Mouse (Mus musculus) urinary bladder, postnatal 10 days (tissue): ENCODE results near the gene Nme3.

Experiments
- DNase-seq: peaks from one replicate; pipeline ENCODE4 v3.0.0; 2022; ENCODE audit warnings: low spot score

Nme3 gene

GRCm38 (mm10) chr17:24881738-24882440 is 14.4 kb upstream of the Nme3 start:
- DNase-seq = no peak

GRCm38 (mm10) chr17:24884391-24884790 is 11.9 kb upstream of the Nme3 start:
- no peak for DNase-seq

GRCm38 (mm10) chr17:24885356-24886133 is 10.8 kb upstream of the Nme3 start:
- DNase-seq = no peak

DNA sequence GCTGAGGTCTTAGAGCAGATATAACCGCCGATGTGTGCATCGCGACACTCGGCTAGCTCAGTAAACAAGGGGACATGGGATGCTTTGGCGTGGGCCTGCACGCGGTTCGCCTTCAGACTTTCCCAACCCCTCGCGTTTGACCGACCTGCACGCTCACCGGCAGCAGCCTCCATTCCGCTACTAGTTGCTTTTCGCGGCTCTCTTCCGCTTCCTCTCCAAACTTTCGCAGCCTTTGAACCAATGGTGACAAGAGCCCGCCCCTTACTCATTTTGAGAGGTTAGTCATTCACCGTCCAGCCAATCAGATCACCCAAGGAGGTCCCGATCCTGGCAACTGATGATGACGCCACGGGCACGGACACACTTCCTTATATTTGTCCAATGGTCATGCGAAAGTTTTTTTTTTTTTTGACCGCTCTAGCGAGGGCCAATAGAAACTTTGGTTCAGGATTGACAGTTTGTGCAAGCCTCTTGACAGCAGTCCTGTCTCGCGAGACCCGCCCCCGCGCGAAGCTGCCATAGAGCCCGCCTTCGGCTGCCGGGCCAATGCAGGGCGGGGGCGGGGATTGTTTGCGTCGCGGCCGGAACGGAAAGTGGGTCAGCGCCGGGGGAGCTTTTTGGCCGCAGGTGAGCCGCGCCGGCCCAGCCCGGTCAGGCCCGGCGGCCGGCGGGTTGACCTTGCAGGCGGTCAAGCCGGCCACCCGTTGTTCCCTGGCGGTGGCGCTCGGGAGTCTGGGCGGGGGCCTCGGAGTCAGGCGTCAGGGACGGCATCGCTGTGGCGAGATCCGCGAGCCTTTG is 10.0 kb upstream of the Nme3 start, which contains the start of the genes Nubp2 and Spsb3:
TSS of gene Nubp2 (minus strand) at position 216 of the 798 bp plus-strand sequence.
TSS of gene Spsb3 (plus strand) at position 510 of the 798 bp plus-strand sequence.
- DNase-seq = peak; percentile 93

DNA sequence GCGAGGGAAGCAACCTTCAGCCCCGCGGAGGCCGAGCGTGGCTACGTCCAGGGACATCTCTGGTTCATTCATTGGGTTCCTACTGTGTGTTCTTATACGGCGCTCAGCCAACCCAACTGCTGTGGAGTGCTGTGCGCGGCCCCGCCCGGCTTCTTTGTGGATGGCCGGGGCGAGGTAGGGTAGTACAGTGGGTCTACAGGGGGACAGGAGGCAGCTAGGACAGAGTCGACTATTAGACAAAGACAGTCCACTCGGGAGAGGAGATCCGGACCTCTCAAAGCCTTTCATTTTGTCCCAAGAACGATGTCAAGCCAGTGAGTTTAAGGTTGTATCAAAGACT is 9.4 kb upstream of the Nme3 start:
- DNase-seq = no peak

- DNase-seq = no peak
Measured at GRCm38 (mm10) chr17:24887291-24888080, 8.8 kb upstream of the Nme3 start.

- no peak for DNase-seq
Measured at GRCm38 (mm10) chr17:24888862-24889261, 7.4 kb upstream of the Nme3 start.

- DNase-seq = no peak
Measured at GRCm38 (mm10) chr17:24890151-24891092, 5.9 kb upstream of the Nme3 start.

GRCm38 (mm10) chr17:24891321-24891720 is 5.0 kb upstream of the Nme3 start:
- DNase-seq = no peak

- DNase-seq = no peak
Measured at GRCm38 (mm10) chr17:24892785-24893184, 3.5 kb upstream of the Nme3 start.

- no peak for DNase-seq
Measured at GRCm38 (mm10) chr17:24893276-24893675, 3.0 kb upstream of the Nme3 start.

DNA sequence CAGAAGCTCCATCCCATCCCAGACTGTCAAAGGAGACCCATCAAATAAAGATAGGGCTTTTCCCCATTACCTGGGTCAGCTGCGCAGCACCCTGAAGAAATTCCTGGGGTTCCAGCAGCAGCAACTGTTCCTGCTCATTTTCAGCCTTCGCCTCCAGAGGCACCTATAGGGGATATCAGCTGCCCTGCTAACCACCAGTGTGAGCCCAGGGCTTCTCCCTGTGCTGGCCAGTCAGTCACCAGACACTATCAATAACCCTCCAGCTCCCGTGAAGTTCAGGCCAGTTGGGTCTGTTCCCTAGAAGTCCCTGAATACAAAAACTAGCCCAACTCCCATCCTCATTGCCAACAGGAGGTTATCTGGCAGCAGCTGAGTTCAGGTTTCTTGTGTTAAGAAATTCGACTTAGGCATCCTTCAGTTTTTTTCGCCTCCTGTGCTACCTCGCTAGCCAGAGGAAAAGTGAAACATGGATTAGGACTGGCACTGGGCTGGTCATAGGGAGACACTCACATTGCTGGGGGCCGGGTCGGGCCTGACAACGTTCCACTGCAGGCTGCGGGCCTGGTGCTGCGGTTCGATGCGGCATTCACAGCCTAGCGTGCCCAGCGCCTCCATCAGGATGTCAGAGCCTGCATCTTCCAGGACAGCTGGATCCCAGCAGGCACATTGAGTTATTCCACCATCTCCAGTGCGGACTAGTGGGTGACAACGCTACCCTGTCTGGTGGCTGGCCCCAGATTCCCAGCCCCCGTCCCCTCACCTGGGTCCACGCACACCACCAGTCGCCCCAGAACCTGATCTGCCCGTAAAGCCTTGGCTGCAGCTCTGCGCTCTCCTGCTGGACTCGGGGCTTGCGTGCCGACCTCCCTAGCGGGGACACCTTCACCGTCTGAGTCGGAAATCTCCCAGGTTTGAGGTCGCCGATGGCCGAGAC is 2.0 kb upstream of the Nme3 start:
- DNase-seq = no peak

DNA sequence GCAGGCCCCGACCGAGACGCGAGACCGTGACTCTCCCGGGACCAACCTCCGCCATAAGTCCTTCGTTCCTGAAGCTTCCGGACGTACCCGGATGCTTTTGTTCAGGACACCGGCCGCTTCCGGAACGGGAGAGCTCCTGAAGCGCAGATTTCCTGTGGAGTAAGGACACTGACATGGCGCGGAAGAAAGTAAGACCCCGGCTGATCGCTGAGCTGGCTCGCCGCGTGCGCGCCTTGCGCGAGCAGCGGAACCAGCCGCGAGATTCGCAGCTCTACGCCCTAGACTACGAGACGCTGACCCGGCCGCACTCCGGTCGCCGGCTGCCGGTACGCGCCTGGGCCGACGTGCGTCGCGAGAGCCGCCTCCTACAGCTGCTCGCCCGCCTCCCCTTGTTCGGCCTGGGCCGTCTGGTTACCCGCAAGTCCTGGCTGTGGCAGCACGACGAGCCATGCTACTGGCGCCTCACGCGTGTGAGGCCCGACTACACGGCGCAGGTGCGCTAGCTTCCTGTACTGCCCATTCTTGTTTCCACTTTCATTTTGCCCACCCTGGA is 1.2 kb upstream of the Nme3 start, which contains the start of the genes Eme2 and Mrps34:
TSS of gene Eme2 (minus strand) at position 93 of the 553 bp plus-strand sequence.
TSS of gene Mrps34 (plus strand) at position 122 of the 553 bp plus-strand sequence.
- no peak for DNase-seq

DNA sequence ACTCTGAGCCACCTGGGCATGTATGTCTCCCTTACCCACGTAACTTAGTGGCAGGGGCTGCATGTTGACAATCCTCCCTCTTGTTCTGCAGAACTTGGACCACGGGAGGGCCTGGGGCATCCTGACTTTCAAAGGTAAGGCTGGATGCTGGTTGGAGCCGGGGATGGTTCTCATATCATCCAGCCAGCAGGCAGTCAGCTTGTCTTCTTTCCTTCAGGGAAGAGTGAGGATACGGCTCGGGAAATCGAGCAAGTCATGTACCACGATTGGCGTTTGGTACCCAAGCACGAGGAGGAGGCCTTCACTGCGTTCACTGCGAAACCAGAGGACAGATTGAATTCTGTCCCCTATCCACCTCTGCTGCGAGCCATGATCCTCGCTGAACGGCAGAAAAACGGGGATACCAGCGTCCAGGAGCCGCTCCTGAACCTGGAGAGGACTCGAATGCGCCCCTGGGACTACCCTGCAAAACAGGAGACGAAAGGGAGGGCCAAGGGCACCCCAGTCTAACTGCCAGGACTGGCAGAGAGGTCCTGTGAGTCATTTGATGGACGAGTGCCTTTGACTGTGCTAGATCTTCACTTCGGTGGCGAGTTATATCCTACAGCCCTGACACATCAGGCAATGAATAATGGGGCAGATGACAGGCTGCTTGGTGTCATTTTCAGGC is 594 bp upstream of the Nme3 start:
- no peak for DNase-seq

DNA sequence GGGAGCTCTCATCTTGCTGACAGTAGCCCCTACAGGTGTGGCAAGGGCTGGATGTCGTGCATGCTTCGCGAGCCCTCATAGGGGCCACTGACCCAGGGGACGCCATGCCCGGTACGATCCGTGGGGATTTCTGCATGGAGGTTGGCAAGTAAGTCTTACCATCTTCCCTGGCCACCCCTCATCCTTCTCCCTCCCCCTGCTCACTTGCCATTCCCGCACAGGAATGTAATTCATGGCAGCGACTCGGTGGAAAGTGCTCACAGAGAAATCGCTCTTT is 631 bp downstream of the Nme3 start:
- no peak for DNase-seq

- DNase-seq = no peak
Measured at GRCm38 (mm10) chr17:24897600-24897999, 1.3 kb downstream of the Nme3 start.

GRCm38 (mm10) chr17:24898041-24898854 is 1.9 kb downstream of the Nme3 start:
- no peak for DNase-seq

DNA sequence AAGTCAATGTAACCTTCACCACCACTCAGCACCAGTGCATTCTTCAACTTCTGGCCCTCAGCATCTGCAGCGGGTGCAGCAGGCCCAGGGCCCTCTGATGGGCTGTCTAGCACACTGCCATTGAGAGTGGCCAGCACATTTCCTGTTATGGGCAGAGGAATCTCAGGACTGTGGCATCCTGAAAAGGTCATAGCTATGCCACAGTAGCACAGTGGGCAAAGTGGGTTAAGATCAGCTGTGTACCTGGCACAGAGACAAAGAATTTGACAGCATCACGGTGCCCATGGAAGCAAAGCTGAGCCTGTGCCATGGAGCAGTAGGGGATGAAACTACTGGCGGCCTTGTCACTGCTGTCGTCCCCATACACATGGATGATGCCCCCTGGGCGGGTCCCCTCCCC is 2.9 kb downstream of the Nme3 start:
- no peak for DNase-seq
